Mouse (Mus musculus) thymus, adult 2 months (tissue): ENCODE data around the gene Lcn12.

Source experiments
- CTCF ChIP-seq: fragments of 200-500 bp; IDR thresholded peaks from 2 replicates; pipeline ENCODE4 v1.5.1; 2012; ENCODE audit warnings: mild to moderate bottlenecking, control low read depth, low read length, moderate library complexity, borderline replicate concordance; ENCODE audit not compliant: control insufficient read depth, poor library complexity, insufficient read depth; ENCODE audit errors: extremely low read depth
- POLR2A ChIP-seq: fragments of 200-500 bp; IDR thresholded peaks from 2 replicates; pipeline ENCODE4 v1.6.1; 2012; ENCODE audit warnings: mild to moderate bottlenecking, low read length, control low read depth, moderate library complexity; ENCODE audit not compliant: control insufficient read depth, poor library complexity, insufficient read depth; ENCODE audit errors: extremely low read depth

- TF ChIP-seq CTCF (no peak), POLR2A (no peak)
Measured at GRCm38 (mm10) chr2:25504538-25504937, 10.8 kb upstream of the Lcn12 start.
